Mouse (Mus musculus) left cerebral cortex, adult 18-20 months (tissue): ENCODE results near the gene Pdpk1. TPM values are rescaled to one million over a fixed set of nuclear protein-coding genes. Genes with fewer than 3 reads are reported as not detected.
"Not testable (repeated sequence)": the region's sequence is repeated elsewhere in the genome, so short reads cannot be mapped to it uniquely, and the experiment has no call there.

Experiments
- DNase-seq, 2 experiments: peaks; one replicate each; pipeline ENCODE4 v3.0.0; 2021 to 2022; ENCODE audit warnings: low spot score in 2 of 2, mixed read lengths in 1 of 2
- total RNA-seq, 2 experiments: library from RNA; stranded (reverse); gene quantifications; 2 replicates each; pipeline ENCODE4 v1.2.3; 2021

Gene Pdpk1
- total RNA-seq, 2 experiments from 2014 or later, result 114 to 120 TPM

- peak; percentile 98 for DNase-seq
These were observed 12.6 kb upstream of the Pdpk1 start, which contains the start of gene Amdhd2 for GRCm38 (mm10) chr17:24163176-24163962. TSS of gene Amdhd2 (minus strand) at chr17:24163766.

GRCm38 (mm10) chr17:24162584-24163175, 12.0 kb upstream of the Pdpk1 start:
- DNase-seq, result no peak

GRCm38 (mm10) chr17:24161466-24161865, 10.7 kb upstream of the Pdpk1 start:
- DNase-seq, result no peak

DNA sequence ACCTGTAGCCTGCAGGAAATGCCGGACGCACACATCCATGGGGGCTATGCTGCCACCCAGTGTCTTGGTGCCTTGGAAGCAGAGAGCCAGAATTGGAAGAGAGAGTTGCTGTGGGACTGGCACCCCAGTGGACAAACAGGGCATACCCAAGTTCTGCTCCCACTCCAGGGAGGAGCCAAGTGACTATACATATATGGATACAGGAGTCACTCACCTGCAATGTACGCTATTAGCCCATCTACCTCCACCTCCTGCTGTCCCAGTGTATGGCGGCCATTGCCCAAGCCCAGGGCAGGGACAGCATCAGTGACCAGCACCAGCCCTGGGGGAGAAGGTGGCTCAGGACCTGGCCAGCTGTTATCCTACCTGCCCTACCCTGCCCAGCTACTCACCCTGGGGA, 6.8 kb upstream of the Pdpk1 start:
- DNase-seq, result no peak

- no peak for DNase-seq
These were observed 6.4 kb upstream of the Pdpk1 start for GRCm38 (mm10) chr17:24157121-24157520.

GRCm38 (mm10) chr17:24156394-24156793, 5.7 kb upstream of the Pdpk1 start:
- DNase-seq, result no peak

DNA sequence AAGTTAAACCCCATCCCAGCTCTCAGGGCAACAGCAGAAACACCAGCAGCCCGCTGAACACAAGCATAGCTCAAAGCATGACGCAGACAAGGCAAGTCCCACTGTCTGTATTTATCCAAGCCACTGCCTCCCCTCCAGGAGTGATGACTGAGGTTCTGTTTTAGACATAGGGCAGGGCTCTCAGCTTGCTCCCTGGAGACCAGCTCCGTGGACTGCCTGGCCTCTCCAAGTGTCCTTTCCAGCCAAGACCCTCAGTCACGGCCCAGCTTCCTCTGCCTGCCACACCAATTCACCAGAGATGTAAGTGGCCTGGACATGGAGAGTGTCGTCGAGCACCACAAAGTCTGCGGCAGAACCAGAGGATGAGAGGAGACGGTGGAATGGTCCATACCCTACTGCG, 5.0 kb upstream of the Pdpk1 start:
- DNase-seq, result no peak

DNA sequence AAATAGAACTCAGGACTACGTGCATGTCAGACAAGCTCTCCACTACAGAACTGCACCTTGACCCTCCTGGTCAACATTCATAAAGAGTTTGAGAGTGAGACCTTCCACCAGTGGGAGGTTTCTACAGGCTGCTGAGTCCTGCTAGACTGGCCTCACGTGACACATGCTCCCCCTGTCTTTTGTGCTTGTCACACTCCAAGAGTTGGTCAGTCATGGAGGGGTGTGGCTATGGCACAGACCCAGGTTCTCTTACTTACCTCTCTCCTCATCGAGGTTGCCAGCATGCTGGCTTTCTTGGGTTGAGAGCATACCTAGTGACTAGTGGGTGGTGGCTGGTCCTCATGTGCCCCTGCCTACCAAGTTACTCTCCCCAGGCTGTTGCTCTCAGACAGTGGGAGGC, 3.7 kb upstream of the Pdpk1 start:
- DNase-seq, result no peak

GRCm38 (mm10) chr17:24151890-24152563, 1.3 kb upstream of the Pdpk1 start:
- DNase-seq, result peak; percentile 76 to 81

DNA sequence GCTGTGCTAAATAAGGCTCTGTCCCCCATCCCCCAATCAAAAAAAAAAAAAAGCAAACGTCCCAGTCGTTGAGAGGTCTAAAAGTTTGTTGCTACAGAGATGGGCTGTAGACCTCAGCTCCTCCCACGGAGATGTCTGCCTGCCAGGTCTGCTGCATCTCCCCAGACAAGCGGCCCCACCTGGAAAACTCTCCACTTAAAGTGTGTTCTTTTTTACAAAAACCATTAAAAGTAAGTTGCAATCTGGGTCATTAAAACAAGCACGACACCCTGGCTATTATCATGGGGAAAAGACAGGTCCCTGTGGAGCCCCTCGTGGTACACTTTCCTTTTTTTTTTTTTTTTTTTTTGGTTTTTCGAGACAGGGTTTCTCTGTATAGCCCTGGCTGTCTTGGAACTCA, 658 bp upstream of the Pdpk1 start:
- DNase-seq, result no peak

GRCm38 (mm10) chr17:24149421-24149820, 1.3 kb downstream of the Pdpk1 start:
- DNase-seq, result no peak

DNA sequence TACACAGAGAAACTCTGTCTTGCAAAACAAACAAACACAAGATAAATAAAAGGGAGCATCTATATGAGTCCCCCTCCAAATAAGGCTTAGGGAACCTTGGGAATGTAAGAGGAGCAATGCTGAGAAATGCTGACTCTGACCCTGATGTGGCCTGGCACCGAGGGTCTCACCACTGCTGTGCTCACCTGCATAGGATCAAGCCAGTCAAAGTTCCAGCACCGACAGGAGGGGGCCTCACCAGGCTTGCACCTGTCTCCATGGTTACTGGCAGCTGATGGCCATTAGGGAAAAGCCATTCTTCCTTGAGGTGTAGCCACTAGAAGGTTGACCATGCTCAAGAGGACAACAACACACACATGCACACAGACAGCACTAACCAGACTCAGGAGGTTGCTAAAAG, 7.8 kb downstream of the Pdpk1 start:
- DNase-seq, result no peak

DNA sequence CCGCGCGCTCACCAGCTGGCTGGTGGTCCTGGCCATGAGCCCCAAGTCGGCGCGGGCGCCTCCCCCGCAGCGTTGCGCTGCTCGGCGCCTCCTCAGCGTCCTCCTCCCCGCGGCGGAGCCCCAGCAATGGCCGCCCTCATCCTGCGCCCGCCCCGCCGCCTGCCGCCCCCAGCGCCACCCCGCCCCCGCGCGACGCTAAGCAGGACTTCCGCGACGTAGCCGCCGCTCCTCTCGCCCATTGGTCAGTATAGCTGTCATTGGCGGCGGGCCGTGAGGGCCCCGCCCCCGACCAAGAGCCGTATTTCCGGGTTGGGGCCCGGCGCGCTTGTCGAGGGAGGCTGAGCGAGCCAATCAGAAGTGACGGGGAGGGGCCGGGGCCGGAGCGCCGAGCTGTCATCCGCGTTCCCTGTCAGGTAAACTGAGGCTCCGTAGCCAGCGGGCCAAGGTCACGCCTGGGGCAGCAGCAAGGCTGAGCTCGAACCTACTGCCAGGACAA, 9.3 kb downstream of the Pdpk1 start:
- DNase-seq, result peak; percentile 97 to 98

GRCm38 (mm10) chr17:24140845-24141424, 9.8 kb downstream of the Pdpk1 start:
- DNase-seq, result peak; percentile 9 to 19

GRCm38 (mm10) chr17:24139968-24140367, 10.8 kb downstream of the Pdpk1 start:
- no peak for DNase-seq

DNA sequence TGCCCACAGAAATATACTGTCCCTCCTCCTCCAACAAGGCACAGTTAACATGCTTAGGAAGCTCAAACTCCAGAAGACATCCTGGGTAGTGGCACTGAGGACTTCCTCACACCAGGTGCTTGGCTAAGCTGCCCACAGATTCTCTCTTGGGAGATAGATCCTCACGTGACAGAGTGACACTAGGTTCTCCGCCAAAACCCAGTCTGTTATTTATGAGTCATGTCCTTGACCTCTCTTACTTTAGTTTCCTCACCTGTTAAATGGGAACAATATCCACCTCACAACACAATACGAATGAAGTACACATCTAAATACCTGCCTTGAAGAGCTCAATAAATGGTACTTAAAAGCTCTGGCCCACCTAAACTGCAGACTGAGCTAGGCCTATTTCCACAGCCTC, 11.5 kb downstream of the Pdpk1 start:
- DNase-seq, result no peak

DNA sequence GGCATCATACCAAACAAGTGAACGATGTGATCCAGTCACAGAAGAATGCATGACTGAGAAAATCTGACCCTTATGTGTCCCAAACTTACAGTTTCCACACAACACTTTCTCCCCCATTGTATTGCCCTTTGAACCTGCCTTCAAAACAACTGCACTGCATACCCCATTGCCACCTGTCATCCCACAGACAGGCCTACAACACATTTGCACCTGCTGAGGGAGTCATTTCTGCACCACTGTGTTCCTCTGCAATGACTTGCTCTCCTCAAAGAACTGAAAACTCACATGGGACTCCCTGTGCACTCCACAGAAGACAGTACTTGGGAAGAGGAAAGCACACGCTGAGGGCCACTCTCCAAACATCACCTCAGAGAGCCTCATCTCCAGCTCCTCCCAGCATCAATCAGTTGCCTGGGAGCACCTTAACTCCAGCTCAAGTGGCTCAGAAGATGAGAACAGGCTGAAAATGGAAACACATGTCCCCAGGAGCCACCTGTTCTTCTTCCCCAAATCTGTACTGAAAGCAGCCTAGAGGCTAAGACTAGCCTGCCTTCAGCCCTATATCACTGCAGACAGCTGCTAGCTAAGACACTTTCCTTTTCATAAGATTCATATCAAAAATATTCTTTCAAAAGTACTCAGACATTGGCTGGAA, 13.4 kb downstream of the Pdpk1 start:
- DNase-seq, result no peak

- no peak for DNase-seq
These were observed 16.7 kb downstream of the Pdpk1 start for GRCm38 (mm10) chr17:24134062-24134461.

GRCm38 (mm10) chr17:24132919-24133318, 17.8 kb downstream of the Pdpk1 start:
- not testable (repeated sequence) for DNase-seq

DNA sequence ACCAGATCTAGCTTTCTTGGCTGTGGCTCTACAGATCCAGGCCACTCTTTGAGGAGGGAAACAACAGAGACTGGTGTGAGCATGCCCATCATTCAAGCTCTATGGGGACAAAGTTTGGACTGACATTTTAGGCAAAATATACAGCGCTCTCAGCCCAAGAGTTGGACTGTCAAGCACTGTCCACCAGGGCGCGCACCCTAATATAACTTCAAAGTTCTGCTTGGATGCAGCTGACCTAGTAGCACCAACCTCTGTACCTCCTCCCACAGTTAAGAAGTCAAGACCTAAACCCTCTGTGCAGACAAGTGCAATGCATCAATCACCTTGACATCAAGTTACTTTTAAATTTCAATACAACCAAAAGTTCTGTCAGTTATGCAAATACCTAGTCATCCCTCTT, 19.2 kb downstream of the Pdpk1 start:
- DNase-seq, result no peak

- not testable (repeated sequence) for DNase-seq
These were observed 21.5 kb downstream of the Pdpk1 start for GRCm38 (mm10) chr17:24129246-24129645.
